Mouse (Mus musculus): ENCODE measurements around the gene Arrdc3.

The Arrdc3 gene

DNA sequence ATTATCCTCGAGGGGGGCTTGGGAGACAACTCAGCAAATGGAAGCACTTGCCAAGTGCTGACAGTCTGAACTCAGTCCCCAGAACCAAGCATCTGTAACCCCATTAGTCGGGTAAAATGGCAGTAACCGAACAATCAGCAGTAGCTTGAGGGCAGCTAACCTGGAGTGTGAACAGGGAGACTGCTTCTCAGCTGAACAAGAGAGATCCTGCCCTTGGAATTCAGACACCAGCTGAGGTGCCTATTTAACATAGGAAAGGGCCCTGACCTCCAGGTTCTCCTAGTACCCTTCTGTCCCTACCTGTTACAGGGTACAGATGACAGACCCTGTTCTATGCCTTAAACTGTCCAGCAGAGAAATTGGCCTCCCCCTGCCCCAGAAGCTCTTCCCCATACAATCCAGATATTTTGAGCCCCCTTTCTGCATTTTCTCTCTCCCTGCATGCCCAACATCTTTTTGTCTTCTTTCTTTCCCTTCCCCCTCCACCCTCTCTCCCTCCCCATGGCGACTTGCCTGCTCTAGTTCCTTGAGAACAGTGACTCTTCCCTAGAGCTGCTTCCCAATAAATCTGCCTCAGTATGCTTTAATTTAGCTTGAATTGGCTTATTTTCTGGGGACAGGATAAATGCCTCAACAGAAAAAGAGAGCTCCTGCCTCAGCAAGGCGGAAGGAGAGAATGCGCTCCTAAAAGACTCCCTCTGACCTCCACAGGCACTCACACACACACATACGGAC is 38.6 kb downstream of the Arrdc3 start:
- no peak for DNase-seq (ENCODE audit: low spot score in 2 of 2)

DNA sequence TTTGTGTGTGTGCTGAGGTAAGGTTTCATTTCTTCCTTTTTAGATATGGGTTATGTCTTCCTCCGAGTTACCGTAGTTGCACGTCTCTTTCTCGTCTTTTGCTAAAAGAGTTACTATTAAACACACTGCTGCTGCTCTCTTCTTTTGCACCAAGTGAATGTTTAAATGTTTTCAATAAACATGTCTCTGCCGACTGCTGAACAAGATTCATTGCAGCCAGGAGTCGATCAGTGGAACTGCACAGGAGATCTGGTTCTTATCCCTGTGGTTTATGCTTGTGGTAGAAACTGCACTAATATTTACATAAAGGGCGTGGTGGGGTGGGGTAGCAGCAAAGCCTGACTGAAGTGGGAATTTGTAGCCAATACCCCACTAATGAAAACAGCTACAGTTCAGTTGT is 45.0 kb downstream of the Arrdc3 start:
- no peak for DNase-seq (ENCODE audit: low spot score in 2 of 2)

DNA sequence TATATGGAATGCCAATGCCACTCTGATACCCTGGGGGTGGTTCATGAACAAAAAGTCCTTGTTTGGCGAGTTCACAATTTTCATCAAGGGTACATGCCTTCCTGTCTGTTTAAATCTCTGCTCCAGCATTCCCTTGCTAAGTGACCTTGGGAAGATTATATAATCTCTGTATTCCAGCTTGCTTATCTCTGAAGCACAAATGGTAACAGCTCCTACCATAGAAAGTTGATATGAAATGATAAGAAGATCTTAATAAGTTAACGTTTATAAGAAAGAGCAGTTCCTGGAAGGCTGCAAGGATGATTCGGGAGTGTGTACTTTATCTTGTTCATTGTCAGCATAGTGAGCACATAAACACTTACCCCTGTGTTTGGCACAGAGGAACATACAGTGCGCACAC is 46.8 kb downstream of the Arrdc3 start:
- no peak for DNase-seq (ENCODE audit: low spot score in 2 of 2)

DNA sequence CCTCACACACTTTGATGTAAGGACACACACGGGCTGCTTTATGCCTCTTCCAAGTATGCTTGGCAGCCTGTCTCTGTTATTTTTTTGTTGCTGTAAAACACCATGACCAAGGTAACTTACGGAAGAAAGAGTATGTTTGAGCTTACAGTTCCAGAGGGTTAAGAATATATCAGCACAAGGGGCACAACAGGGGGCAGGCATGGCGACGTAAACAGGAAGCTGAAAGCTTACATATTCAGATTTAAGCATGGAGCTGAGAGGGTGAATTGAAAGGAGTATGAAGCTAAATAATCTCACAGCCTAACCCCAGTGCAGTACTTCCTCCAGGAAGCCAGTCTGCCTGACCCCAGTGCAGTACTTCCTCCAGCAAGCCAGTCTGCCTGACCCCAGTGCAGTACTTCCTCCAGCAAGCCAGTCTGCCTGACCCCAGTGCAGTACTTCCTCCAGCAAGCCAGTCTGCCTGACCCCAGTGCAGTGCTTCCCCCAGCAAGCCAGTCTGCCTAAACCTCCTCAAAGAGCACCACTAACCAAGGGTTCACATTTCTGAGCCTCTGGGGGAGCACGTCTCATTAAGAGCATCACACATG is 49.7 kb downstream of the Arrdc3 start:
- no peak for DNase-seq (ENCODE audit: low spot score in 2 of 2)

DNA sequence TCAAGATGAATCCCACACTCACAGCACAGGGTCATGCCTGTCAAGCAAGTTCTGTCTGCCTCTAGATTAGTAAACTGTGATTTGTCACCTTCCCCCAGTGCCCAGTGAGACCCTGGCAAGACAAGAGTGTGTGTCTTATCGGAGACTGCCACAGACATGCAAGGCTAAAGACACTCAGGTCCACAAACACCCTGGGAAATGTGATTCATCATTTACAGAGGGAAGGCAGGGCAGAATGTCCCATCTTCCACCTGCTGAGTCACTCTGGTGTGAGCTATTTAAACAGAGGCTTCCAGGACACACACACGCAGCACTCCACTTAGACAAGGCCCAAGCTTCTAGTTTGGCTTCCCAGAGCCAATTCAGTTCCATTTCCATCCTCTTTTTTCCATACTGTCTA is 53.2 kb downstream of the Arrdc3 start:
- DNase-seq (ENCODE audit: low spot score in 2 of 2) = no peak

DNA sequence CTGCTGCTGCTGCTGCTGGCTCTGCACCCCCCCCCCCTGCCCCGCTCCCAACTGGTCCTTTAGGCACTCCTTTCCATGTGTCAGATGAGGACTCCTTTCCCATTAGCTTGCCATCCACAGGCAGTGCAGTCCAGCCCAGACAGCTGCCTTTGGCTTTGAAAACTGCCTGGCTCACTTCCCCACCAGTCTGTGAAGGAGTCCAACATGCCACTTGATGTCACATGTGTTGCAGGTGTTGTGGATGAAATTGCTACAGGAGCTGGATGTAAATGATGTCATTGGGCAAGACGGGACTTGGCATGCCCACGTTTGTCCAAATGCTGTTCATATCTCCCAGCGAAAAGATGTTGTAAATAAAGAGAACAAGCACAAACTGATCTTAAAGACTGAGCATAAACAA is 56.0 kb downstream of the Arrdc3 start:
- no peak for DNase-seq (ENCODE audit: low spot score in 2 of 2)

DNA sequence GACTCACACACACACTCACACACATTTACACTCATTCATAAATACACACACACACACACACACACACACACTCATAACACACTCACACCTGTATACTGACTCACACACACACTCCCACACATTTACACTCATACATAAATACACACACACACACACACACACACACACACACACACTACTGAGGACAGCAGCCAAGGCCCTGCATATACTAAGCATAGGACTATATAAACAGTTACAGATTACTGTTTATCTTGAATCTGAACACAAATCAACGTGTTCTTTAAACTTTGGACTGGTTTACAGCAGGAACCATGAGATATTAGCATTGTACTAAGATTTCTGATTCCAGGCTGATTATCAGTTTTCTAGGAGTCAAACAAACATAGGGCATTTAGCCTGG is 56.7 kb downstream of the Arrdc3 start:
- no peak for DNase-seq (ENCODE audit: low spot score in 2 of 2)

DNA sequence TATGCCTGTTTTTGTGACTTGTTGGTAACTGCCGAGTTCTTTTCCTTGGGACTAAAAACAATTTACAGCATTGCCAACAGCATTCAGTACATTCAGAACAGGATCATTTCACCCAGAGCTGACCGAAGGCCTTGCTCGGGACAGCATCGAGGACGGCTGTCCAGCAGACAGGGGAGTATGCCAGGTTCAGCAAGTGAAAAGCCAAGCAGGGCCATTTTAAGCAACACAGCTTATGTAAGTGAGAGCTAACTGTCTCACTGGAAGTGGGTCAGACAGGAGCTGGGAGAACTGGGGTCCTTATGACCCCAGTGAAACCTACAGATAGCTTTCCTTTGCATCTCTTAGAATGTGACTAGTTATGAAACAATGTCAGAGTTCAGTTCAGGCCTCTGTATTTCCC is 57.2 kb downstream of the Arrdc3 start:
- no peak for DNase-seq (ENCODE audit: low spot score in 2 of 2)

DNA sequence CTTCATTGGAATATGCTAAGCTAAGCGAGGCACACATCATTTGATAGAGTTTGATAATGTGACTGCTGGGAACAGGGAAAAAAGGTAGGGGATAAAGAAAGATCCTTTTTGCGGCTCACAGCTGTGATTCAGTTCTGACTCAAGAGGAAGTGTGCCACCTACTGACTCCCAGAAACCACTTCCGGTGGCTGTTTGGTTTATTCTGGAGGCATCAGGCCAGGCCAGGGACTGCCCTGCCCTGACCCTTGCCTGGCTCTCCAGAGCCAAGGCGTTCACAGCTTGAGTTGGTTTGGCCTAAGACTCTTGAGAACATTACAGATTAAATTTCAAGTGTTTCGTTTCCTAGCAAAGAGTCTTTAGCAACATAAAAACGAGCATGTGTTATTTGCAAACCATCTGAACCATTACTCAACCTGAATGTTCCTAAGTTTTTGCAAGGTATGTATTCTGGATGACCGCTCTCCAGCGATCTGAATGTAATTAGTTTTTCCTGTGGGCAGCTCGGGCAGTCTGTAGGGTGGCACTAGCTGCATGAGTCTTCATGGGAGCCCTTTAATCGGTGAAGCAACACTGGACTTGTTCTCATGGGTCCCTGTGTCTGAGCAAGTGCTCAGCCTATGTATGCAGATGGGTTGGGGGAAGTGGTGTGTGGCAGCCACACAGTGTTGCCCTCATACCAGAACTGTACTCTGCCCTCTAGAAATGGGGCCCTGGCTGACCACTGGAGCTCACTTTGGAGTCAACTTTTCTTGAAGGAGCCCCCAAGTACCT is 57.9 kb downstream of the Arrdc3 start:
- peak in 1 of 2 experiments; percentile 13 for DNase-seq (ENCODE audit: low spot score in 2 of 2)

DNA sequence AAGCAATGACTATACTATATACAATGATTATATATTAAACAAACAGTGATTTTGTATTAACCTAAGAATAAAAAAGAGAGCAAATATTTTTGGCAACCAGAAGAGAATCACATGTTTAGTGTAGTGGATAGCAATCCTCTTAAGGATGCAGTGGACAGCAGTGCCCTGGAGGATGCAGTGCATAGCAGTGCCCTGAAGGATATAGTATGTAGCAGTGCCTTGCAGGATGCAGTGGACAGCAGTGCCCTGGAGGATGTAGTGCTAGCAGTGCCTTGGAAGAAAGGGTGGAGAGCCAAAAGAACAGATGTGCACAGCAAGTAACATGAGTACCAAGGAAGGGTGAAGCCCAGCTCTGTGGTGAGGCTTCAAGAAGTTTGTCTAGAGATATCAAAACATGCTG is 61.3 kb downstream of the Arrdc3 start:
- DNase-seq (ENCODE audit: low spot score in 2 of 2) = no peak

Data from right cerebral cortex, adult 2 months (tissue).